Mouse (Mus musculus): ENCODE results near the gene Srpx2. TPM values are rescaled to one million over a fixed set of nuclear protein-coding genes. Genes with fewer than 3 reads are reported as not detected.

The Srpx2 gene
- polyA plus RNA-seq (2017; shearing (Covaris generic)): not detected

GRCm38 (mm10) chrX:133908261-133908660 lies at the start of gene Srpx2:
Gene Srpx2, plus strand, starts transcription at chrX:133908426.

GRCm38 (mm10) chrX:133898014-133898542 lies 10.1 kb upstream of the Srpx2 start, which contains the start of gene Tspan6:
Gene Tspan6, minus strand, starts transcription at chrX:133898429.

DNA sequence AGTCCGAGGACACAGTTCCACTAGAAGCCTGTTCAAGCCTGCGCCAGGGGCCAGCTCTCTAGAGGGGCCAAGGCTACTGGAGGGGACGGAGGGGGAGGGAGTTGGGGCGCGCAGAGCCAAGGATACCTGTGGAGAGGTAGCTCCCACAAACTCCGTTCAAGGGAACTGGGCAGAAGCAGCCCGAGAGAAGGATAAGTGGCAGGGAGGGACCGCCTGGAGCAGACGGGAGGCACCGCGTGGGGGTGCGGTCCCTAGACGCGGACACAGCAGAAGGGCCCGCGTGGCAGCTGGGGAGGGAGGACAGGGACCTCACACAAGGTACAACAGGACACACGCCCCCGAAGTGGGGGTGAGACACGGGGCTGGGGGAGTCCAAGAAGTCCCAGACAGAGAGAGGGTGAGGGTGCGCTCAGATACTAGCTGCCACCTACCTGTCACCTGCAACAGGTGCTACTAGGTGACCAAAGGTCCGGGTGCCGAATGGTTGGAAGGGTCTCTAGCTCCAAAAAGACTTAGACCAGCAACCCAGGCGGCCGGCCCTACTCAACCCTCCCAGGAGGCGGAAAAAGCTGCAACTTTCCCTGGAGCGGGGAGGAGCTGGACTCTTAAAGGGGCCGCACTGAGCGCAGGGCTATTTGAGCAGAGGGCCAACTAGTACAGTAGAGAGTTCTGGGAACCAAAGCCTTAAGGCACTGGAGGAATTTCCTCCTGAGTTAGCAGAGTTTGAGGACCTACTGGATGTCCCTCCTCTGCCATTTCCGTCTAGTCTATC lies 73.2 kb downstream of the Srpx2 start, which contains the start of gene Sytl4:
Gene Sytl4, minus strand, starts transcription at position 582 of the 772 bp plus-strand sequence.

Other genes with a start within 250 kb of the Srpx2 start
- not detected for gene Pcdh19, start 219.4 kb upstream of the Srpx2 start, polyA plus RNA-seq (2017; shearing (Covaris generic))
- not detected for gene Tnmd, start 57.4 kb upstream of the Srpx2 start, polyA plus RNA-seq (2017; shearing (Covaris generic))
- gene Tspan6, start 10.0 kb upstream of the Srpx2 start, polyA plus RNA-seq (2017; shearing (Covaris generic)): 6.9 TPM
- gene Sytl4, start 73.4 kb downstream of the Srpx2 start, polyA plus RNA-seq (2017; shearing (Covaris generic)): 0.78 TPM
- 56.8 TPM for gene Cstf2, start 150.8 kb downstream of the Srpx2 start, polyA plus RNA-seq (2017; shearing (Covaris generic))